Mouse (Mus musculus) CH12F3 (cell line): ENCODE data around the gene Camk2b.
"Not testable (repeated sequence)": the region's sequence is repeated elsewhere in the genome, so short reads cannot be mapped to it uniquely, and the experiment has no call there.

Experiments
- in situ Hi-C: fragments of 300-500 bp; cut with MboI; formaldehyde crosslinking; loops from 2 replicates; pipeline ENCODE4 v1.14.3; 2020; ENCODE audit warnings: low sequenced_read_pairs

Gene Camk2b

DNA sequence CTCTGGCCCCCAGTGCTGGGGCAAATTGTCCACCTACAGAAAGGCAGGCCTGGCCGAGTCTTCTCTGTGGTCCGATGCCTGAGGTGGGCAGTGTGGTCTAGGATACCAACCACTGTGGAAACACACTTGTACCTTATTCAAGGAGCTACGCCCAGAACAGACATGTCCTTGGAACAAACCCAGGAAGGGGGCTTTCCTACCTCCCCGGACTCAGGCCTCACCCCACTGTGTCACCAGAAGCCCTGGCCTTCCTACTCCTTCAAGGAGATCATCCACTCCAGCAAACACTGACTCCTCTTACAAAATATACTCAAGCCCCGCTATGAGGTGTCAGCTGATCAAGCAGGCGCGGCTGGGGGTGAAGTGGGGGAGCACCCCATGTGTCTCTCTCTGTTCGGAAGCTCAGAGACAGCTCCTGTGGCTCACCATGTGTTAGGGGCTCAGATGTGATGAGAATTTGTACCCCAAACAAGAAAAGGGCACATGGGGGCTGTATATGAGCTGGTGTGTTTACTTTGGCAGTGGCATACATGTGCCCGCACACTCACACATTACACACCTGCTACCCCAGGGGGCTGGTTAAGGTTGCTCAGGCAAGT is 49.3 kb downstream of the Camk2b start:
- in situ Hi-C loops, result no loop called here

- in situ Hi-C loops, result no loop called here
Observed at GRCm38 (mm10) chr11:6016368-6016767, 49.8 kb downstream of the Camk2b start.

DNA sequence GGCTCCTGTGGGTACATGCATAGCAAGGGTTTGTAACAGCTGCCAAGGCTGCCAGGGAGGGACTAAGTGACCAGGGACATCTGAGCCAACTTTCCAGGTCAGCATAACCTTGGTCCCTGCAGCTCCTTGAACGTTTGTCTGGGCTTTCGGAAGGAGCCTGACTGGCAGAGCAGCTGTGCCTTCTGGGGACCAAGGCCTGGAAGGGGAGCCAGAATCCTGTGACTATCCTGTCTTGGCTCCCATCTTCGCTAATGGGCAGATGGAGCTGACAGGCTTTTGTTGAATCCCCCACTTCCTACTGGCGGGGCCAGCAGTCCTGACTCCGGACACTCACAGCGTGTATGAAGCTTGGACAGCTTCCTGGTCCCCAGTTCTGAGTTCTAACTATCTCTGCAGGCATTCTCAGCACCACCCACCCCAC is 51.1 kb downstream of the Camk2b start:
- in situ Hi-C loops, result no loop called here

GRCm38 (mm10) chr11:6013359-6013758 is 52.8 kb downstream of the Camk2b start:
- in situ Hi-C loops, result no loop called here

GRCm38 (mm10) chr11:6011879-6012278 is 54.3 kb downstream of the Camk2b start:
- in situ Hi-C loops, result no loop called here

DNA sequence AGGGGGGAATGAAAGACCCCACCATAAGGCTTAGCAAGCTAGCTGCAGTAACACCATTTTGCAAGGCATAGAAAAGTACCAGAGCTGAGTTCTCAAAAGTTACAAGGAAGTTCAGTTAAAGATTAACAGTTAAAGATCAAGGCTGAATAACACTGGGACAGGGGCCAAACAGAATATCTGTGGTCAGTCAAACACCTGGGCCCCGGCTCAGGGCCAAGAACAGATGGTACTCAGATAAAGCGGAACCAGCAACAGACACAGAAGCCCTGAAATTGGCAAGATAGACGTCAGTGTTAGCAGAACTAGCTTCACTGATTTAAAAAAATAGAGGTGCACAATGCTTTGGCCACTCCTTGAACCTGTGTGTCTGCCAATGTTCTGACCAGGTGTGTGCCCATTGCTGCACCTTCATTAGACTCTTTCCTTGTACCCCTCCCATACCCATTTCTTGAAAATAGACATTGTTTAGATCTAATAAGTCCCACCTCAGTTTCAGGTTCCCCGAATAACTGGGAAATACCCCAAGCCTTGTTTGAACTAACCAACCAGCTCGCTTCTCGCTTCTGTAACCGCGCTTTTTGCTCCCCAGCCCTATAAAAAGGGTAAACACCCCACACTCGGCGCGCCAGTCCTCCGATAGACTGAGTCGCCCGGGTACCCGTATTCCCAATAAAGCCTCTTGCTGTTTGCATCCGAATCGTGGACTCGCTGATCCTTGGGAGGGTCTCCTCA is 55.2 kb downstream of the Camk2b start:
- in situ Hi-C loops, result not testable (repeated sequence)

DNA sequence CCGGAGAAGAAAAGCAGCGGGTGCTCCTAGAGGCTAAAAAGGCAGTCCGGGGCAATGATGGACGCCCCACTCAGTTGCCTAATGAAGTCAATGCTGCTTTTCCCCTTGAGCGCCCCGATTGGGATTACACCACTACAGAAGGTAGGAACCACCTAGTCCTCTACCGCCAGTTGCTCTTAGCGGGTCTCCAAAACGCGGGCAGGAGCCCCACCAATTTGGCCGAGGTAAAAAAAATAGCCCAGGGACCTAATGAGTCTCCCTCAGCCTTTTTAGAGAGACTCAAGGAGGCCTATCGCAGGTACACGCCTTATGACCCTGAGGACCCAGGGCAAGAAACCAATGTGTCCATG is 58.4 kb downstream of the Camk2b start:
- in situ Hi-C loops, result not testable (repeated sequence)

DNA sequence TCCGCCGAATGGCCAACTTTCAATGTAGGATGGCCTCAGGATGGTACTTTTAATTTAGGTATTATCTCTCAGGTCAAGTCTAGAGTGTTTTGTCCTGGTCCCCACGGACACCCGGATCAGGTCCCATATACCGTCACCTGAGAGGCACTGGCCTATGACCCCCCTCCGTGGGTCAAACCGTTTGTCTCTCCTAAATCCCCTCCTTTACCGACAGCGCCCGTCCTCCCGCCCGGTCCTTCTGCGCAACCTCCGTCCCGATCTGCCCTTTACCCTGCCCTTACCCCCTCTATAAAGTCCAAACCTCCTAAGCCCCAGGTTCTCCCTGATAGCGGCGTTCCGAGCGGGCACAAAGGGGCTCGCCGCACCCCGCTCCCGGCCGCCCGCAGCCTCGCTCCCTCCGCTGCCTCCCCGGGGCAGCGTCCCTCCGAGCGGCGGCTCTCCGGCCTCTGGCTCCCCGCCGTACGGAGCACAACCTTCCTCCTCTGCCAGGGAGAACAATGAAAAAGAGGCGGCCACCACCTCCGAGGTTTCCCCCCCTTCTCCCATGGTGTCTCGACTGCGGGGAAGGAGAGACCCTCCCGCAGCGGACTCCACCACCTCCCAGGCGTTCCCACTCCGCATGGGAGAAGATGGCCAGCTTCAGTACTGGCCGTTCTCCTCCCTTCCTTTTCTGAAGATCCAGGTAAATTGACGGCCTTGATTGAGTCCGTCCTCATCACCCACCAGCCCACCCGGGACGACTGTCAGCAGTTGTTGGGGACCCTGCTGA is 59.0 kb downstream of the Camk2b start:
- in situ Hi-C loops, result not testable (repeated sequence)

DNA sequence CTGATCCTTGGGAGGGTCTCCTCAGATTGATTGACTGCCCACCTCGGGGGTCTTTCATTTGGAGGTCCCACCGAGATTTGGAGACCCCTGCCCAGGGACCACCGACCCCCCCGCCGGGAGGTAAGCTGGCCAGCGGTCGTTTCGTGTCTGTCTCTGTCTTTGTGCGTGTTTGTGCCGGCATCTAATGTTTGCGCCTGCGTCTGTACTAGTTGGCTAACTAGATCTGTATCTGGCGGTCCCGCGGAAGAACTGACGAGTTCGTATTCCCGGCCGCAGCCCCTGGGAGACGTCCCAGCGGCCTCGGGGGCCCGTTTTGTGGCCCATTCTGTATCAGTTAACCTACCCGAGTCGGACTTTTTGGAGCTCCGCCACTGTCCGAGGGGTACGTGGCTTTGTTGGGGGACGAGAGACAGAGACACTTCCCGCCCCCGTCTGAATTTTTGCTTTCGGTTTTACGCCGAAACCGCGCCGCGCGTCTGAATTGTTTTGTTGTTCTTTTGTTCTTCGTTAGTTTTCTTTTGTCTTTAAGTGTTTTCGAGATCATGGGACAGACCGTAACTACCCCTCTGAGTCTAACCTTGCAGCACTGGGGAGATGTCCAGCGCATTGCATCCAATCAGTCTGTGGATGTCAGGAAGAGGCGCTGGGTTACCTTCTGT is 59.7 kb downstream of the Camk2b start:
- in situ Hi-C loops, result not testable (repeated sequence)

DNA sequence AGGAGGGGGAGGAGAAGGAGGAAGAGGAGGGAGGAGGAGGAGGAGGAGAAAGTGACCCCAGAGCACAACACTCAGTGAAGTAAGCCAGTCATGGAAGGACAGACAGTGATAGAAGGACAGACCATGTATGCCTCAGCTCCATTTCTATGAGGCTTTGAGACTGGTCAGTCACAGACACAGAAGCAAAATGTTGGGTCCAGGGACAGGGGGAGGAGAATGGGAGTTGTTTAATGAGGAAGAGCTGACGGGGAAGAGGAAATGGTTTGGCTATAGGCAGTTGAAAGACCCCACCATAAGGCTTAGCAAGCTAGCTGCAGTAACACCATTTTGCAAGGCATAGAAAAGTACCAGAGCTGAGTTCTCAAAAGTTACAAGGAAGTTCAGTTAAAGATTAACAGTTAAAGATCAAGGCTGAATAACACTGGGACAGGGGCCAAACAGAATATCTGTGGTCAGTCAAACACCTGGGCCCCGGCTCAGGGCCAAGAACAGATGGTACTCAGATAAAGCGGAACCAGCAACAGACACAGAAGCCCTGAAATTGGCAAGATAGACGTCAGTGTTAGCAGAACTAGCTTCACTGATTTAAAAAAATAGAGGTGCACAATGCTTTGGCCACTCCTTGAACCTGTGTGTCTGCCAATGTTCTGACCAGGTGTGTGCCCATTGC is 60.7 kb downstream of the Camk2b start:
- in situ Hi-C loops, result not testable (repeated sequence)

- in situ Hi-C loops, result no loop called here
Observed at GRCm38 (mm10) chr11:6003046-6003639, 63.0 kb downstream of the Camk2b start.

DNA sequence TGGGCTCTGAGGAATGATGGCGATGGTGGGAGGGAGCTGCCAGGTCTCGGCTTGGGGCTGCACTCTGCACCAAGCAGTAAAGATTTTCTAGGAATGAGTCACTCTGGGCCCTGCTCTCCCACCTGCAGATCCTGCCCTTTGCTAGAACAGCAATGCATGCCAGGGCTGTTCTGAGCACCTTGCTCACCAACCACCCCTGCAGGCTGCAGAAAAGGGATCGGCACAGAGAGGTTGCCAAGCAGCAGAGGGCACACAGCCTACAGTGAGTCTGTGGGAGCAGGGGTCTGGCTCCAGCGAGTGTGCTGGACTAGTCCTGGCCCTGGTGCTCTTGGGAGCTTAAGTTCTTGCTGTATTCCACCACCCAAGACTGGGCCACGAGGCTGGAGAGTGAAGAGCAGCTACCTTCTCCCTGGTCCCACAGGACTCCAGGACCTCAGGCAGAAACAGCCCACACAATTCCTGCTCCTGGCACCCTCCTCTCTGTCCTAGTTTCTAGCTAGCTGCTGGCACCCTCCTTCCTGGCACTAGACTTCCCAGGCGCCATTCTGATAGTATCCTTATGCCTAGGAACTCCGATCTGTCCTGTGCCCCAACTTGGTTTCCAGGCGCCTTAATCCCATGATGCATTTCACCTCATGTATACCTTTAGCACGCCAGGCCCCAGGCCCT is 64.0 kb downstream of the Camk2b start:
- in situ Hi-C loops, result no loop called here

- in situ Hi-C loops, result no loop called here
Observed at GRCm38 (mm10) chr11:6000961-6001682, 65.0 kb downstream of the Camk2b start.

- in situ Hi-C loops, result no loop called here
Observed at GRCm38 (mm10) chr11:5999832-6000771, 66.1 kb downstream of the Camk2b start.

DNA sequence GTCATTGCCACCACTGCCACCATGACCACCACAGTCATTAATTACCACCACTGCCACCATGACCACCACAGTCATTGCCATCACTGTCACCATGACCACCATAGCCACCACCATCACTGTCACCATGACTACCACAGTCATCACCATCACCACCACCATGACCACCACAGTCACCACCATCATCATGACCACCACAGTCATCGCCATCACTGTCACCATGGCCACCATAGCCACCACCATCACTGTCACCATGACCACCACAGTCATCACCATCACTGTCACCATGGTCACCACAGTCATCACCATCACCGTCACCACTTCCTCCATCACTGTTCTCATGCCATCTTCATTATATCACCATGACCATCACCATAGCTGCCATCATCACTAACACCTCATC is 67.7 kb downstream of the Camk2b start:
- in situ Hi-C loops, result no loop called here

DNA sequence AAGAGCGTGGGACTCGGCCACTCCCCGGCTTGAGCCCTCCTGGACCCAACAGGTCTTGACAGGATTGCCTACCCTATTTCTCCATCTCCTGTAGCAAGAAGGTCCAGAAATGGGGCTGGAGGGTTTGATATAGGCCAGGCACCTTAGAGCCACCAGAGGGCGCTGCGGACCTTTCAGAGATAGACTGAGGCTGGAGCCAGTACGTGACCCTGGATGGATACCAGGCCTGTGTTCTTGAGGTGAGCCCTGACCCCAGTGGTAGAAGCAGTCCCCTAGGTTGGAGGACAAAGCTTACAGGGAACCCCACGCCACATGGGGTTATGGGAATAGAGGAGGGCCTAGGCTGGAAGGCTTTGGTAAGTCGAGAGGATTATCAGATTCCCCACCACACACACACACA is 70.2 kb downstream of the Camk2b start:
- in situ Hi-C loops, result no loop called here

GRCm38 (mm10) chr11:5994880-5995279 is 71.3 kb downstream of the Camk2b start:
- in situ Hi-C loops, result loop anchor here (5.0 kb wide), 1 partner anchor 197 kb away; no protein-coding TSS in a partner anchor

DNA sequence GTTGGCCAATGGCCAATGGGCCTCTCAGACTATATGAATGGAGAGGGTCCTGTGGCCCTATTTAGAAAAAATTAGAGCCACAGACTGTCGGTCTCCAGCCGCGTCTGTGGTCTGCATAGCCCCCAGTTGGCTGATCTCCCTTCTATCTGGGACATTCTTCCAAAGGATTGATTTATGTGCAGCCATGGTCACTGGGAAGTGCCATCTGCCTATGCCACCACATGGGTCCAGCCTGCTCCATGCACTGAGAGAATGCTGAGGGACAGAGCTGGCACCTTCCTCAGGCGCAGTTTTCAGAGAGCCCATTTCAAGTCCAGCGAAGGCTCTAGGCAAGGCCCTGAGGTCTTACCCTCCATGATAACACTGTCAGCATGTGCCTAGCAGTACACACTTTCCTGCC is 72.0 kb downstream of the Camk2b start:
- in situ Hi-C loops, result loop anchor here (5.0 kb wide), 1 partner anchor 198 kb away; no protein-coding TSS in a partner anchor
